Mouse (Mus musculus) MEL (cell line): ENCODE results near the gene Tmem33. TPM values are rescaled to one million over a fixed set of nuclear protein-coding genes. Genes with fewer than 3 reads are reported as not detected.

Experiments
- DNase-seq: peaks from one replicate; pipeline ENCODE4 v3.0.0; 2011; ENCODE audit warnings: low read depth, low spot score
- H3K27ac ChIP-seq: 2 replicates; pipeline ENCODE4 v1.5.1; 2012; ENCODE audit warnings: low read depth, mild to moderate bottlenecking, control low read depth, low read length, moderate library complexity; ENCODE audit not compliant: control insufficient read depth
- H3K27me3 ChIP-seq, 2 experiments: fragments of 150-350 bp in 1 of 2; sonication (generic) in 1 of 2; 2 replicates each; pipeline ENCODE4 v1.6.1; 2012; ENCODE audit warnings: low read length in 2 of 2, mild to moderate bottlenecking in 2 of 2, improper control_type of control experiment in 1 of 2, moderate library complexity in 1 of 2; ENCODE audit not compliant: insufficient read depth in 2 of 2, control insufficient read depth in 1 of 2
- H3K36me3 ChIP-seq, 2 experiments: 2 replicates each; pipeline ENCODE4 v1.6.1; 2012 to 2014; ENCODE audit warnings: low read length in 2 of 2, improper control_type of control experiment in 1 of 2, inconsistent platforms in 1 of 2, mild to moderate bottlenecking in 1 of 2; ENCODE audit not compliant: insufficient read depth in 2 of 2, control insufficient read depth in 1 of 2
- H3K4me1 ChIP-seq, 2 experiments: fragments of 150-350 bp in 1 of 2; sonication (generic) in 1 of 2; 2 replicates each; pipeline ENCODE4 v1.6.1; 2012; ENCODE audit warnings: low read length in 2 of 2, improper control_type of control experiment in 1 of 2, mild to moderate bottlenecking in 1 of 2; ENCODE audit not compliant: insufficient read depth in 2 of 2, control insufficient read depth in 1 of 2
- H3K4me3 ChIP-seq, 2 experiments: fragments of 150-350 bp in 1 of 2; sonication (generic) in 1 of 2; 2 replicates each; pipeline ENCODE4 v1.5.1; 2012; ENCODE audit warnings: low read depth in 2 of 2, low read length in 2 of 2, mild to moderate bottlenecking in 2 of 2, moderate library complexity in 2 of 2, control low read depth in 1 of 2, improper control_type of control experiment in 1 of 2; ENCODE audit not compliant: control insufficient read depth in 1 of 2, insufficient read depth in 1 of 2
- H3K79me2 ChIP-seq: 2 replicates; pipeline ENCODE4 v1.6.1; 2012; ENCODE audit warnings: mild to moderate bottlenecking, low read length, moderate library complexity; ENCODE audit not compliant: control insufficient read depth, poor library complexity, insufficient read depth
- H3K9ac ChIP-seq: 2 replicates; pipeline ENCODE4 v1.6.1; 2012; ENCODE audit warnings: low read depth, mild to moderate bottlenecking, control low read depth, low read length, moderate library complexity; ENCODE audit not compliant: control insufficient read depth, poor library complexity, severe bottlenecking
- H3K9me3 ChIP-seq: fragments of 150-350 bp; sonication (generic); replicated peaks from 2 replicates; pipeline ENCODE4 v1.6.1; 2012; ENCODE audit warnings: mild to moderate bottlenecking, low read length, improper control_type of control experiment, moderate library complexity; ENCODE audit not compliant: insufficient read depth
- BHLHE40 ChIP-seq: IDR thresholded peaks from 2 replicates; pipeline ENCODE4 v1.6.1; 2012; ENCODE audit warnings: low read depth, mild to moderate bottlenecking, inconsistent platforms, low read length, improper control_type of control experiment, borderline replicate concordance
- CHD1 ChIP-seq: IDR thresholded peaks from 2 replicates; pipeline ENCODE4 v1.6.1; 2012; ENCODE audit warnings: low read depth, mild to moderate bottlenecking, inconsistent platforms, low read length, improper control_type of control experiment
- CHD2 ChIP-seq: IDR thresholded peaks from 2 replicates; pipeline ENCODE4 v1.6.1; 2011; ENCODE audit warnings: low read length, improper control_type of control experiment
- CTCF ChIP-seq, 3 experiments: IDR thresholded peaks in 2 of 3; conservative IDR thresholded peaks in 1 of 3; 2 replicates each; pipeline ENCODE4 v1.5.1; 2011 to 2012; ENCODE audit warnings: low read length in 3 of 3, low read depth in 2 of 3, mild to moderate bottlenecking in 2 of 3, improper control_type of control experiment in 1 of 3, inconsistent platforms in 1 of 3, mixed read lengths in 1 of 3, moderate library complexity in 1 of 3; ENCODE audit not compliant: control insufficient read depth in 1 of 3, insufficient read depth in 1 of 3, poor library complexity in 1 of 3, severe bottlenecking in 1 of 3
- E2F4 ChIP-seq: IDR thresholded peaks from 2 replicates; pipeline ENCODE4 v1.6.1; 2011; ENCODE audit warnings: low read depth, low read length, improper control_type of control experiment, borderline replicate concordance
- ELF1 ChIP-seq: IDR thresholded peaks from 2 replicates; pipeline ENCODE4 v1.6.1; 2014; ENCODE audit warnings: low read depth, mild to moderate bottlenecking, inconsistent platforms, low read length, improper control_type of control experiment, moderate library complexity
- EP300 ChIP-seq, 2 experiments: IDR thresholded peaks; 2 replicates each; pipeline ENCODE4 v1.6.1; 2011; ENCODE audit warnings: improper control_type of control experiment in 2 of 2, low read length in 2 of 2, low read depth in 1 of 2, mild to moderate bottlenecking in 1 of 2
- ETS1 ChIP-seq: IDR thresholded peaks from 2 replicates; pipeline ENCODE4 v1.6.1; 2012; ENCODE audit warnings: low read depth, mild to moderate bottlenecking, inconsistent platforms, low read length, improper control_type of control experiment, moderate library complexity
- GABPA ChIP-seq: IDR thresholded peaks from 2 replicates; pipeline ENCODE4 v1.6.1; 2012; ENCODE audit warnings: low read depth, mild to moderate bottlenecking, inconsistent platforms, low read length, improper control_type of control experiment, moderate library complexity
- GATA1 ChIP-seq: IDR thresholded peaks from 2 replicates; pipeline ENCODE4 v1.6.1; 2011; ENCODE audit warnings: low read depth, low read length, improper control_type of control experiment
- HCFC1 ChIP-seq: IDR thresholded peaks from 2 replicates; pipeline ENCODE4 v1.6.1; 2012; ENCODE audit warnings: low read depth, mild to moderate bottlenecking, inconsistent platforms, low read length, improper control_type of control experiment, moderate library complexity
- JUND ChIP-seq: IDR thresholded peaks from 2 replicates; pipeline ENCODE4 v1.6.1; 2011; ENCODE audit warnings: low read depth, mild to moderate bottlenecking, improper control_type of control experiment, low read length
- KAT2A ChIP-seq: conservative IDR thresholded peaks from 2 replicates; pipeline ENCODE4 v1.6.1; 2012; ENCODE audit warnings: low read depth, low read length, improper control_type of control experiment, inconsistent platforms
- MAFK ChIP-seq: IDR thresholded peaks from 2 replicates; pipeline ENCODE4 v1.6.1; 2011; ENCODE audit warnings: low read depth, mild to moderate bottlenecking, low read length, improper control_type of control experiment, borderline replicate concordance
- MAX ChIP-seq: IDR thresholded peaks from 2 replicates; pipeline ENCODE4 v1.6.1; 2011; ENCODE audit warnings: low read length, improper control_type of control experiment
- MXI1 ChIP-seq: IDR thresholded peaks from 2 replicates; pipeline ENCODE4 v1.6.1; 2011; ENCODE audit warnings: mild to moderate bottlenecking, low read depth, low read length, improper control_type of control experiment
- MYB ChIP-seq: IDR thresholded peaks from 2 replicates; pipeline ENCODE4 v1.6.1; 2011; ENCODE audit warnings: mild to moderate bottlenecking, low read depth, low read length, improper control_type of control experiment
- MYC ChIP-seq: IDR thresholded peaks from 2 replicates; pipeline ENCODE4 v1.6.1; 2011; ENCODE audit warnings: low read depth, mild to moderate bottlenecking, low read length, improper control_type of control experiment, moderate library complexity
- NELFE ChIP-seq: IDR thresholded peaks from 2 replicates; pipeline ENCODE4 v1.6.1; 2011; ENCODE audit warnings: low read depth, low read length, improper control_type of control experiment
- NRF1 ChIP-seq: IDR thresholded peaks from 2 replicates; pipeline ENCODE4 v1.6.1; 2014; ENCODE audit warnings: low read depth, mild to moderate bottlenecking, inconsistent platforms, low read length, improper control_type of control experiment, moderate library complexity; ENCODE audit not compliant: poor library complexity, insufficient read depth, severe bottlenecking
- POLR2A ChIP-seq, 2 experiments: IDR thresholded peaks; 2 replicates each; pipeline ENCODE4 v1.6.1; 2011 to 2012; ENCODE audit warnings: low read length in 2 of 2, mild to moderate bottlenecking in 2 of 2, control low read depth in 1 of 2, improper control_type of control experiment in 1 of 2, low read depth in 1 of 2, moderate library complexity in 1 of 2; ENCODE audit not compliant: control insufficient read depth in 1 of 2, insufficient read depth in 1 of 2, poor library complexity in 1 of 2
- POLR2AphosphoS2 ChIP-seq: IDR thresholded peaks from 2 replicates; pipeline ENCODE4 v1.6.1; 2011; ENCODE audit warnings: low read length, improper control_type of control experiment
- POLR2AphosphoS5 ChIP-seq: IDR thresholded peaks from 2 replicates; pipeline ENCODE4 v1.6.1; 2012; ENCODE audit warnings: low read depth, borderline replicate concordance, mild to moderate bottlenecking, inconsistent platforms, low read length, moderate library complexity, mixed read lengths
- RAD21 ChIP-seq: IDR thresholded peaks from 2 replicates; pipeline ENCODE4 v1.6.1; 2011; ENCODE audit warnings: mild to moderate bottlenecking, low read depth, low read length, improper control_type of control experiment
- RCOR1 ChIP-seq: IDR thresholded peaks from 2 replicates; pipeline ENCODE4 v1.6.1; 2012; ENCODE audit warnings: low read depth, mild to moderate bottlenecking, inconsistent platforms, low read length, improper control_type of control experiment
- SIN3A ChIP-seq: IDR thresholded peaks from 2 replicates; pipeline ENCODE4 v1.6.1; 2012; ENCODE audit warnings: low read length, improper control_type of control experiment, inconsistent platforms
- TAL1 ChIP-seq: IDR thresholded peaks from 2 replicates; pipeline ENCODE4 v1.6.1; 2012; ENCODE audit warnings: mild to moderate bottlenecking, inconsistent platforms, low read length, moderate library complexity, mixed read lengths
- TBP ChIP-seq: IDR thresholded peaks from 2 replicates; pipeline ENCODE4 v1.8.0; 2011; ENCODE audit warnings: low read depth, low read length, improper control_type of control experiment
- TCF12 ChIP-seq: IDR thresholded peaks from 2 replicates; pipeline ENCODE4 v1.6.1; 2014; ENCODE audit warnings: low read depth, mild to moderate bottlenecking, inconsistent platforms, low read length, improper control_type of control experiment, moderate library complexity
- UBTF ChIP-seq: IDR thresholded peaks from 2 replicates; pipeline ENCODE4 v1.6.1; 2012; ENCODE audit warnings: low read depth, mild to moderate bottlenecking, inconsistent platforms, low read length, improper control_type of control experiment, moderate library complexity, borderline replicate concordance; ENCODE audit not compliant: insufficient read depth
- USF1 ChIP-seq: IDR thresholded peaks from 2 replicates; pipeline ENCODE4 v1.6.1; 2014; ENCODE audit warnings: low read depth, mild to moderate bottlenecking, inconsistent platforms, low read length, improper control_type of control experiment, moderate library complexity
- USF2 ChIP-seq, 2 experiments: IDR thresholded peaks; 2 replicates each; pipeline ENCODE4 v1.6.1; 2011 to 2012; ENCODE audit warnings: improper control_type of control experiment in 2 of 2, low read length in 2 of 2, borderline replicate concordance in 1 of 2, inconsistent platforms in 1 of 2, low read depth in 1 of 2, mild to moderate bottlenecking in 1 of 2; ENCODE audit not compliant: insufficient read depth in 1 of 2
- ZC3H11A ChIP-seq: IDR thresholded peaks from 2 replicates; pipeline ENCODE4 v1.6.1; 2012; ENCODE audit warnings: low read depth, mild to moderate bottlenecking, inconsistent platforms, low read length, improper control_type of control experiment
- ZKSCAN1 ChIP-seq: IDR thresholded peaks from 2 replicates; pipeline ENCODE4 v1.6.1; 2012; ENCODE audit warnings: low read depth, mild to moderate bottlenecking, inconsistent platforms, low read length, improper control_type of control experiment, moderate library complexity
- ZMIZ1 ChIP-seq: IDR thresholded peaks from 2 replicates; pipeline ENCODE4 v1.6.1; 2012; ENCODE audit warnings: low read depth, mild to moderate bottlenecking, inconsistent platforms, low read length, improper control_type of control experiment, moderate library complexity
- ZNF384 ChIP-seq: IDR thresholded peaks from 2 replicates; pipeline ENCODE4 v1.6.1; 2012; ENCODE audit warnings: low read depth, mild to moderate bottlenecking, inconsistent platforms, low read length, improper control_type of control experiment
- polyA plus RNA-seq, 2 experiments: library from polyadenylated mRNA; stranded (reverse) in 1 of 2; unstranded in 1 of 2; fragments of >175 nt in 1 of 2; fragments of >200 nt in 1 of 2; gene quantifications; 2 replicates each; pipeline versions ENCODE4 v1.2.1 to v1.2.4; 2012; ENCODE audit warnings: low replicate concordance in 2 of 2, low read depth in 1 of 2; ENCODE audit not compliant: insufficient read length in 2 of 2, insufficient read depth in 1 of 2, missing spikeins in 1 of 2
- total RNA-seq: library from RNA; depleted of rRNA; stranded (reverse); fragments of 300-350 nt; gene quantifications from 2 replicates; pipeline ENCODE4 v1.2.3, GENCODE M21; 2012

Tmem33 gene
- total and polyA plus RNA-seq, 3 experiments: 79.3 to 312 (median 89.8) TPM

GRCm38 (mm10) chr5:67307659-67308222 is 47.4 kb downstream of the Tmem33 start:
- no peaks in the 10 kb centered on the region for H3K27me3 ChIP-seq
- H3K9me3 ChIP-seq: no peaks in the 10 kb centered on the region
- H3K4me1 ChIP-seq: peaks cover 7 to 12% of the 10 kb centered on the region in 2 experiments; a peak in 3 of 4 replicates
- peak overlapping the region; percentile 65 to 82 for H3K4me3 ChIP-seq
- H3K9ac ChIP-seq: peak overlapping the region; percentile 83
- no peak for TF ChIP-seq POLR2A (IDR thresholded peaks at IDR 0.05; ENCODE audit: control insufficient read depth in 1 of 2, insufficient read depth in 1 of 2, low read depth in 1 of 2, low read length in 2 of 2, poor library complexity in 1 of 2)
- no peak for TF ChIP-seq ZNF384
- no peak for TF ChIP-seq CHD2
- no peak for TF ChIP-seq JUND
- TF ChIP-seq MYB: no peak
- peak; percentile 35 for TF ChIP-seq MXI1
- no peak for TF ChIP-seq POLR2AphosphoS5
- peak; percentile 80 for TF ChIP-seq GATA1
- no peak for TF ChIP-seq NRF1
- peak; percentile 85 for TF ChIP-seq TAL1
- no peak for TF ChIP-seq TBP
- peak; percentile 75 for TF ChIP-seq SIN3A
- peak; percentile 55 to 83 for TF ChIP-seq EP300 (IDR thresholded peaks at IDR 0.05; ENCODE audit: low read depth in 1 of 2, low read length in 2 of 2)
- TF ChIP-seq CTCF (IDR thresholded peaks at IDR 0.05 in 2 of 3, conservative IDR thresholded peaks at IDR 0.05 in 1 of 3; ENCODE audit: control insufficient read depth in 1 of 3, insufficient read depth in 1 of 3, low read depth in 2 of 3, low read length in 3 of 3, poor library complexity in 1 of 3, severe bottlenecking in 1 of 3): no peak
- no peak for TF ChIP-seq MYC
- TF ChIP-seq MAFK: no peak
- TF ChIP-seq ETS1: peak; percentile 39; the same call in 1 of the 2 replicates
- no peak for TF ChIP-seq ZKSCAN1
- no peak for TF ChIP-seq POLR2AphosphoS2
- no peak for TF ChIP-seq MAX
- no peak for TF ChIP-seq GABPA
- TF ChIP-seq ZC3H11A: no peak
- 0 out of 2 replicates have a peak, but pooled peaks have one; percentile 60 for TF ChIP-seq RCOR1
- TF ChIP-seq KAT2A: no peak
- no peak for TF ChIP-seq UBTF
- no peak for TF ChIP-seq USF1
- TF ChIP-seq ELF1: no peak
- no peak for TF ChIP-seq E2F4
- TF ChIP-seq TCF12: peak; percentile 86
- no peak for TF ChIP-seq HCFC1
- no peak for TF ChIP-seq ZMIZ1
- TF ChIP-seq NELFE: no peak
- TF ChIP-seq RAD21: no peak
- 0 out of 2 replicates have a peak, but pooled peaks have one; percentile 28 for TF ChIP-seq BHLHE40
- TF ChIP-seq USF2 (IDR thresholded peaks at IDR 0.05; ENCODE audit: borderline replicate concordance in 1 of 2, insufficient read depth in 1 of 2, low read depth in 1 of 2, low read length in 2 of 2): no peak
- TF ChIP-seq CHD1: 0 out of 2 replicates have a peak, but pooled peaks have one; percentile 31
- TF ChIP-seq, all 39 proteins: peak for 10
- H3K79me2 ChIP-seq: peaks cover 19% of the 10 kb centered on the region
- peaks cover 0 to 23% of the 10 kb centered on the region in 2 experiments; a peak in 2 of 4 replicates for H3K36me3 ChIP-seq
- H3K27ac ChIP-seq: peak overlapping the region; percentile 56
- peak; percentile 68 for DNase-seq
